Mouse (Mus musculus) liver, postnatal 0 days (tissue): ENCODE measurements around the gene Hp1bp3.

ENCODE experiments used
- CTCF ChIP-seq: sonication (generic); IDR thresholded peaks from 2 replicates; pipeline ENCODE4 v1.5.1; 2016; ENCODE audit warnings: antibody characterized with exemption, low read depth
- EP300 ChIP-seq: IDR thresholded peaks from 2 replicates; pipeline ENCODE4 v1.6.1; 2016; ENCODE audit warnings: antibody characterized with exemption, low read depth, mild to moderate bottlenecking

DNA sequence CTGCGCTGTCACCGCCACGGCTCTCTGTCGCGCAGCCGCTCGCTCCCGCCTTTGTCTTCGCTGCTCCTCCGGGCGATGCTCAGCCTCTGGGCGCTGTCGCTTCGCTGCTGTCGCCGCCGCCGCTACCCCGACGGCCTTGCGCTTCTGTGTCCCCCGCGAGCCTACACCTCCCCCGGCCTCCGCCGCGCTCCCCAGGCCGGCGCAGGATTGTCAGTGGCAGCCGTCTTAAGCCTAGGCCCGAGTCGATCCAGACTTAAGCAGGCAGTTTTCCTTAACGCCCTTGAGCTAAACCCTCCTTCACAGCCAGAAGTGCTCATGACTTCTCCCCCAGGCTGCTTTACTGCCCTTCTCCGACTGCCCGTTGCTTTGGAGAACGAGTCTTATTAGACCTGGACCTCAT, 1.3 kb downstream of the Hp1bp3 start:
- TF ChIP-seq CTCF (no peak), EP300 (no peak)
